Mouse (Mus musculus): ENCODE data around the gene Synpo2.
A peak's percentile ranks its signal among the peaks of the same experiment; 100 is the strongest.

Synpo2 gene

DNA sequence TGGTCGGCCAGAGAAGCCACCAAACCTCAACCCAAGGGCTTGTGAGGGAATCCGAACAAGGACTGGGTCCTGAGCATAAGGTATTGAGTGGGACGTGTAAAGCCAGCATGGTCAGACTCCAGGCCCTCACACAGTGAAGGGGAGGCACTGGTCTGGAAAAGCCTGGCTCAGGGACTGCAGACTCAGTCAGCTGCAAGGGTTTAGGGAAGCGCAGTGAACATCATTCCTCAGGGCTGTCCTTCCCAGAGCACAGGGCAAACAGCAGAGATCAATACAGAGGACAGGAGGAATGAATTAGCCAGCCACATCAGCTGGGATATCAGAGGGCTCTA lies 72.8 kb downstream of the Synpo2 start:
- DNase-seq: no peak

DNA sequence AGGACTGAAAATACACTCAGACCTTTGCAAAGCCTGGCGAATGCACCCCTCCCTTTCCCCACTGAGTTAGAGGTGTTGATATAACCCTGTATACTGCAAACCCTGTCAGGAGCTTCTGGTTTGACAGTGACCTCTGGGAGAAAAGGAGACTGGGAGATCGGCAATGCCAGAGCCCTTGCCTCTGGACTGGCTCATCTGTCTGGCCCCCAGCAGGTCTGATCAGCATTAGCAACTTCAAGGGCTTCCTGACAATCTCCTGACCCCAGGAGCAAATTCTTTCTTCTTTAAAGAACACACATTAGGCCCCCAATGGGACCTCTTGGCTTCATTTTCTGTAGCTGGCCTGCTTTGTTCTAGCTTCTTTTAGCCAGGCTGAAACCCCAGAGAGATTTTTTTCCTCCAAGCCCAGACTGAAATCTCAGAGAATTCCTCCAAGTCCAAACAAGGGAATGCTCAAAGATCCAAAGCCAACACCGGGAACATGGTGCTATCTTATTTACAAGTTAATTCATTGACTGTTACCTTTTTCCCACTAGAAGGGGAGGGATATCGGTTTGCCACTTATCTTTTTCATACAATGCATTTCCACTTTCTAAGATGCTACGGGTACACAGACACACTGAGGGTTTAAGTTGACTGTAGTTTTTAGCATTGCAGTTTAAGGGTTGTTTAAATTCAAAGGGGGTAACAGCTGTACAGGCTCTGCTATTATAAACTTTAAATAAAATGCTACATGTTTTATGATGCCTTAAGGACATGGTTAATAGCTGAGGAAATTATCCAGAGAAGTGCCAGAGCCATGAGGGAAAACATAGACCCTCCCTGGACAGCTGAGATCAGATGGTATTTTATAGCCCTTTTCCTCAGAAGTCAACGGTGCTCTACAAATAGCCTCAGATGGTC lies 73.4 kb downstream of the Synpo2 start:
- no peak for DNase-seq

- peak; percentile 61 for DNase-seq
These were observed 75.2 kb downstream of the Synpo2 start for GRCm38 (mm10) chr3:123160792-123161191.

- peak; percentile 78 for DNase-seq
These were observed 76.7 kb downstream of the Synpo2 start for GRCm38 (mm10) chr3:123159139-123159824.

DNA sequence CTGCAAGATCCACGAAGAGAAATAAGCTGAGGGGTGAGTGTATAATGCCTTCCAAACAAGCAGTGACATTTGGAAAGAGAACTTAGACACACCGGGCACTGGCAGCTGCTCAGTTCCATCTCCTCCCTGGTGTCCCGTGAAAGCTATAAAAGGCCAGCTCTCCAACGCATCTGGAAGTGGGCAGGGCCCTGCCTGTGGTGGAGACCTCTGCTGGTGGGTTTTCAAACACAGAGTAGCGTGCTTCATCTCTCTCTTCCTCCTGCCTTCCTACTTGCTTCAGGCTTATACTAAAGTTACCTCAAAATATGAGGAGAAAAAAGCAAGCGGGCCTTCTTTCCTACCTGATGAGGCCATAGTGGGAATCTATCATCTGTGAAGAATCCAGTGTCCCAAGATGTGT lies 77.4 kb downstream of the Synpo2 start:
- DNase-seq: peak; percentile 74

DNA sequence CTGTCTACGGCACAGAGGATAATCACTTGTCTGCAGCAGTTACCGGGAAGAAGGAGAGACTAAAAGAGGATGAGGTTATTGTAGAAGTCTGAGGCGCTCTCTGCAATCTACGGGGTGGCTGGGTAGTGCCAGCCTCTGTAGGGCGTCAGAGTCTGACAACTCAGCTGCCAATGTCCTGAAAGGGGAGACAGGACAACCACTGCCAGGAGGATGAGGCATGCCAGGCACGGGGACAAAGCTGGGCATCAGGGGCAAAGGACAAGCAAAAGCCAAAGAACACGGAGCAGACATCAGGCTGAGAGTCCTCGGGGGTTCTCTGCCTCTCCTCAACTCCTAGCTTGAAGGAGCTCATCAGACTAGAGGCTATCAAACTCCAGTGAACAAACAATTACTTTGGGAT lies 82.6 kb downstream of the Synpo2 start:
- DNase-seq: no peak

GRCm38 (mm10) chr3:123152911-123153310 lies 83.0 kb downstream of the Synpo2 start:
- no peak for DNase-seq

DNA sequence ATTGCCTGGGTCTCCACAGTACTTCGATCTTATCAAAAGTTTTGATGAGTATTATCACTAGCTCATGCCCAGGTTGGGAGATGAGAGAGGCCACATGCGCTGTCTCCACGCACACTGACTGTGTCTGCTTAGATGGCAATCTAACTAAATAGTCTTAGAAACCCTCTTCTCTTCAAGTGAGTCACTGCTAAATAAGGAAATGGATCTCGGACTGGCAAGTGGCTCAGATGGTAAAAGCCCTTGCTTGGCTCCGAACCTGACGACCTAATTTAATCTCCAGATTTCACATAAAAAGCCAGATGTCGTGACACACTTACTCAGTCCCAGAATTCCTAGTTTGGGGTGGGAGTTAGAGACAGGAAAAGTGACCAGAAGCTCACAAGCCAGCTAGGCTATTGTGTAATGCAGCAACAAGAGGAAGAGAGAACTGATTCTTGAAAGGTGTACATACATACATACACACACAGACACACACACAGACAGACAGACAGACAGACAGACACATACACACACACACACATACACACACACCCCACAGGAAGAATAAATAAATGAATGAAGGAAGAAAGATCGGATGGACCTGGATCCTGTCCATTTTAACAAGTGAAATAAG lies 85.3 kb downstream of the Synpo2 start:
- DNase-seq: no peak

DNA sequence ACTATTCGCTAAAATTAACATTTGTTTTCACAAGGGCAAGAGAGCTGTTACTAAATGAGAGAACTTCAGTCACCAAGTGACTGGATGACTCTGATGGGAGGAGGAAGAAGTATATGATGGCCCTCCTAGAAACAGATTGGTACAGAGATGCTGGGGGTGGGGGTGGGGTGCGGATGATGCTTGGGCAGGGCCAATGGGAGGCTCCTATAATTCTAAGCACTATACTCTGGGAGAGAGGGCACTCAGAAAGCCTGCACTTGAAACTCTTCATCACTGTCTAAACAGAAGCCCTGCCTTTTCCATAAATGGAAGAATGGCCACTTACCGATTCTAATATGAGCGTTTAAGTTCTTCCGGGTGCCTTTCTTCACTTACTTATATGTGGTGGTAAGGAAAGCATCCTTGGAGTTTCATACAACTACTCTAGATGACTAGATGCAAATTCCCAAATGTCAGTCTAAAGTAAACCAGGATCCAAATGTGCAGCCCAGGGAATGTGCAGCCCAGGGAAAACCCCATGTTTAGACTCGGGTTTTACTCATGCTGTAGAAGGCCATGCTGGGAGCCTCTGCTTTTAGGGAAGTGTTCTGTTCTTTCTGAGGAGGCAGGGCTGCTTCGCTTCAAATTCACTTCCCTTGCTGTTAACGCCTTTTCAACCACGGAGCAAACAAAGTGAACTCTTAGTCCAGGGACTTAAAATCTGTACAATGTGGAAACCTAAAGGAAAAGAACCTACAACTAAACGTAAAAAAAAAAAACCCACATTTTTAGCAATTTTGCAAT lies 86.4 kb downstream of the Synpo2 start:
- no peak for DNase-seq

DNA sequence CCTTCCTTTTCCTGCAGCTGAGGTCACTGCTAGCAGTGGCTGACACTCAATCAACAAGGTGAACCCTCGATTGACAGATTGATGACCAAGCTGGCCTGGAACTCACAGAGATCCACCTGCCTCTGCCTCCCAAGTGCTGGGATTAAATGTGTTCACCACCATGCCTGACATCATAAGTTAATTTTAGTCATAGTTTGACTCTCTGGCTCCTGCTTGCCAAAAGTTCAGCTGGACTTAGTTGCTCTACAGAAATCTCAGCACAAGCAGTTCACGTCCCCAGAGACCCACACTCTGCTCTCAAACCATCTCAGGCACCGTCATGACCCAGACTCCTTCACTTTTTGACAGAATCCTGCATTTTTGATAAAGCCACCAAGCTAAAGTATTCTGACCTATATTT lies 87.3 kb downstream of the Synpo2 start:
- DNase-seq: no peak

- no peak for DNase-seq
These were observed 89.4 kb downstream of the Synpo2 start for GRCm38 (mm10) chr3:123146557-123146956.

DNA sequence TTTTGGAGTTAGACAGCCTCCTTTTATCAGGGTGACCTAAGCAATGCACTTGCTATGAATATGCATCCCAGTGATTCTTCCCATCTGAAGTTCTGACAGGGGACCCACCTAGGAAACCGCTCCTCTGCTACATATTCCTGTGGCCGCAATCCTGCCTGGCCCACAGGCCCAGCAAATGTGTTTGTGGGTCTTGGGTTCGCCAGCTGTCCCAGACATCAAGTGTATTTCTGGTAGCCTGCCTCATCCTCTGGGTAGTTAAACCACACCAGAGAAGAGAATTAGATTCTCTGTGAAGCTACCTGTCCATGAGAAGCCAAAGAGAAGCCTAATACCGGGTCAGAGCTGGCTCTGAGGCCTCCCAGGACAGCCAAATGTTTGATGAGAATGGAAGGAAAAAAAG lies 90.0 kb downstream of the Synpo2 start:
- DNase-seq: no peak

- no peak for DNase-seq
These were observed 92.5 kb downstream of the Synpo2 start for GRCm38 (mm10) chr3:123143412-123143811.

DNA sequence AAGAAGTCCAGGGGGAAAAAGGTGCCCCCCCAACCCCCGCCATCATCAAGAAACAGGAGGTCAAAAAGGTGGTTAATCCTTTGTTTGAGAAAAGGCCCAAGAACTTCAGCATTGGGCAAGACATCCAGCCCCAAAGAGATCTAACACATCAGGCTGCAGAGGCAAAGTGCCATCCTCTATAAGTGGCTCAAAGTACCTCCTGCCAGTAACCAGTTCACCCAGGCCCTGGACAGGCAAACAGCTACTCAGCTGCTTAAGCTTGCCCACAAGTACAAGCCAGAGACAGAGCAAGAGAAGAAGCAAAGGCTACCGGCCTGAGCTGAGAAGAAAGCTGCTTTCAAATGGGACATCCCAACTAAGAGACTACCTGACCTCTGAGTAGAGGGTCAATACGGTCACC lies 93.7 kb downstream of the Synpo2 start:
- DNase-seq: no peak

DNA sequence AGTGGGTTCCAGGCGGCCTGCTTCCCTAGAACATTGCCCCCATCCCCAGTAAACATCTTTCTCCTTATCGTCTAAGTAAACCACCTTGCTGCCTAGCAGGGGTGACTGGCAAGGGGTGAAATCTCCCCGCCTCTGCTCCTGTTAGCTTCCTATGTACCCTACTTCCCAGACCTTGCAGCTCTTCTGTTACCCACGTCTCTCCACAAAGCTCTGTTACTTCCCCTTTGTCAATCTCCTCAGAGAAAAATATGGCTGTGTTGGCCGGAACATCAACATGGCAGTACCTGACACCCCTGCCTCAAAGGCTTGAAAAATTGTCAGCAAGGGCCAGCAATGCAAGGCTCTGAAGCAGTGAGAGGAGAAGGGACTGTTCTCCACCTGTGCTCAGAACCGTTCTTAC lies 94.9 kb downstream of the Synpo2 start:
- DNase-seq: no peak

DNA sequence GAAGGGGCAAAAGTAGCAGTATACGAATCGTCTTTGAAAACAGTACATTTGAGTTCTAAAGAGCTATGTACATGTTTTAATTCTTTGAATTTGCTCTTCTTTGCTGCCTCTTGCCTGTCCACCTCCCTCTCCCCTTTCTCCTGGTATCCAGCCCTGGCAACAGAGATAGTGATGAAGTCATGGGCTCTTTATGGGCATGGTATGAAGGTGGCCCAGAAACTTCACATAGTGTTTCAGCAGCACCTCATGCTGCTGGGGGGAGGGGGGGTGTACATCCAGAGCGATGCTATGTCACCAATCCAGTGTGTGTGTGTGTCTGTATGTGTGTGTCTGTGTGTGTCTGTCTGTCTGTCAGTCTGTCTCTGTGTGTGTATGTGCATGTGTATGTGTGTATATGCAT lies 95.8 kb downstream of the Synpo2 start:
- DNase-seq: no peak

GRCm38 (mm10) chr3:123139619-123140018 lies 96.3 kb downstream of the Synpo2 start:
- no peak for DNase-seq

GRCm38 (mm10) chr3:123138274-123139003 lies 97.5 kb downstream of the Synpo2 start:
- peak; percentile 93 for DNase-seq

GRCm38 (mm10) chr3:123132101-123132500 lies 103.8 kb downstream of the Synpo2 start:
- no peak for DNase-seq

DNA sequence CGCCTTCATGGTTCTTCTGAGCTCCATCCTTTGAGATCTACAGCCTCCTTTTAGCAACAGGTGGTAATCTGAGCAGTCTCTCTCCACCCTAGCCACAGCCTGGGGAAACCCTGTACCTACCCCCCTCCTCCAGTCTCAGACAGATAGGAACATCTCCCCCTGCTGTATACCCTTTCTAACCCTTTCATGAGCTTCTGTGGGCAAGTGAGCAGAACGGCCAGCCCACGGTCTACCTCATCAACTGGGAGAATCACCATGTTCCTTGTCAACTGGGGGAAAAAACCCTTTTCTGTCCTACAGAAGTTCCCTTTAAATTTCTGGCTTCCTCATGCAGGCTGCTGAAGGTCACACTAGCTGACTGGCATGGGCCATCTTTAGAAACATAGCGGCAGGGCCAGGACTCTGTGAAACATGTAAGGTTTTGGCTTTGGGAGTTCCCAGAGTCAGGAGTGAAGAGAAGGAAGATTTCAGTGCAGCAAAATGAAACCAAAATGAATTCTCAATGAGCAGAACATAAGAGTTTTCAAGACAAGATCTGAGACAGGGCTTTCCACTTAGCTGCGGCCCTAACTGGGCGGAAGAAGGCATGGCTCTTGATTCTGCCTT lies 104.7 kb downstream of the Synpo2 start:
- no peak for DNase-seq

GRCm38 (mm10) chr3:123130314-123131150 lies 105.4 kb downstream of the Synpo2 start:
- DNase-seq: no peak

Measured in lung, postnatal 10 days (tissue).